Mouse (Mus musculus): ENCODE results near the gene Chkb. TPM values are rescaled to one million over a fixed set of nuclear protein-coding genes. Genes with fewer than 3 reads are reported as not detected.

Chkb gene
- polyA plus RNA-seq, 1 experiment from 2014 or later = 71.2 TPM

DNA sequence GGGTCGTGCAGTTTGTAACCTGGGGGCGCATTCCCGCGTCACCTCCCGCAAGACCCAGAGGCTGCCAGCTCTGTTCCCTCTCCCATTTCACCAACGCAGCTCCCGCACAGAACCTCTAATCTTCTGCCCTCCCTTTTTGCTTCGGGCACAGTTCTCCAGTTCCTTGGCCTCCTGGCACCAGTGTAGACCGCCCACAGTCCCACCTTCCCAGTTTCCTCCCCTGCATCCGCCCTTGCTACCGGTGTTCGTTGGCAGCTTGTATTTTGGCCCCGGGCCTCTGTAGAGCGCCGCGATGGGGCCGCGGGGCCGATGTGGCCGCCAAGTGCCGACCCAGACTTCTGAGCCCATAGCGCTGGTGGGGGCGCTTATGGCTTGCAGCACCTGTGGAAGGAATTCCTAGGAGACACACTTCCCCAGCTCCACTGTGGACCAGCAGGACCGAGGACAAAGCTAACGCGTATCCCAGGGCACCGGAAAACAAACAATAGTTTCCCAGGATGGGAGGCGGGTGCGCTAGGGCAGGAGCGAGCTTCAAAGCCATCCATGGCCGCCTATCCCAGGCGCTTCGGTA, 50.8 kb downstream of the Chkb start, which contains the start of gene Odf3b:
Gene Odf3b (minus strand): TSS at position 452 of the 571 bp plus-strand sequence.
- Histone ChIP-seq H3K27me3 (replicated peaks; ENCODE audit: insufficient read depth, low read length) (peaks cover 34% of the 10 kb centered on the region), H3K9ac (replicated peaks; ENCODE audit: low read depth) (no peak within 1 kb of the TSS; the same call in 1 of the 2 replicates), H3K4me2 (replicated peaks; ENCODE audit: low read depth, low read length) (peak within 1 kb of the TSS; percentile 55), H3K27ac (ENCODE audit: low read length) (no peak within 1 kb of the TSS), H3K36me3 (ENCODE audit: insufficient read depth, low read length) (no peaks in the 10 kb centered on the region), H3K9me3 (ENCODE audit: low read length) (no peaks in the 10 kb centered on the region), H3K4me3 (ENCODE audit: low read depth, low read length) (peak within 1 kb of the TSS; percentile 34), H3K4me1 (ENCODE audit: insufficient read depth, low read depth, low read length) (peaks cover 2% of the 10 kb centered on the region)
- under 1% methylated on average over 33 of the region's 33 CpGs for WGBS
- DNase-seq (ENCODE audit: low spot score) = peak; percentile 26
- no peak for TF ChIP-seq CTCF (IDR thresholded peaks at IDR 0.05)
- peak; percentile 63 for ATAC-seq

- Histone ChIP-seq H3K27ac (ENCODE audit: low read length) (no peak overlapping the region), H3K9me3 (ENCODE audit: low read length) (no peaks in the 10 kb centered on the region), H3K4me2 (replicated peaks; ENCODE audit: low read depth, low read length) (peak overlapping the region; percentile 55), H3K27me3 (replicated peaks; ENCODE audit: insufficient read depth, low read length) (peaks cover 34% of the 10 kb centered on the region), H3K36me3 (ENCODE audit: insufficient read depth, low read length) (no peaks in the 10 kb centered on the region), H3K4me3 (ENCODE audit: low read depth, low read length) (peak overlapping the region; percentile 34), H3K9ac (replicated peaks; ENCODE audit: low read depth) (no peak overlapping the region), H3K4me1 (ENCODE audit: insufficient read depth, low read depth, low read length) (peaks cover 4% of the 10 kb centered on the region)
- 14% methylated on average over 46 of the region's 46 CpGs for WGBS
- ATAC-seq = no peak
- TF ChIP-seq EP300 (IDR thresholded peaks at IDR 0.05) (no peak), CTCF (IDR thresholded peaks at IDR 0.05) (no peak)
- no peak for DNase-seq (ENCODE audit: low spot score)
Observed at GRCm38 (mm10) chr15:89377938-89378828, 51.5 kb downstream of the Chkb start.

- DNase-seq (ENCODE audit: low spot score) = no peak
- Histone ChIP-seq H3K27me3 (replicated peaks; ENCODE audit: insufficient read depth, low read length) (peaks cover 32% of the 10 kb centered on the region), H3K9ac (replicated peaks; ENCODE audit: low read depth) (no peak overlapping the region), H3K4me1 (ENCODE audit: insufficient read depth, low read depth, low read length) (peaks cover 8% of the 10 kb centered on the region), H3K9me3 (ENCODE audit: low read length) (no peaks in the 10 kb centered on the region), H3K4me2 (replicated peaks; ENCODE audit: low read depth, low read length) (no peak overlapping the region), H3K27ac (ENCODE audit: low read length) (no peak overlapping the region), H3K4me3 (ENCODE audit: low read depth, low read length) (no peak overlapping the region), H3K36me3 (ENCODE audit: insufficient read depth, low read length) (0 out of 2 replicates have a peak, but pooled peaks cover under 1% of the 10 kb centered on the region)
- TF ChIP-seq EP300 (IDR thresholded peaks at IDR 0.05) (no peak), CTCF (IDR thresholded peaks at IDR 0.05) (no peak)
- ATAC-seq = no peak
- 4% methylated on average over 18 of the region's 18 CpGs for WGBS
Observed at GRCm38 (mm10) chr15:89377362-89377761, 52.3 kb downstream of the Chkb start.

DNA sequence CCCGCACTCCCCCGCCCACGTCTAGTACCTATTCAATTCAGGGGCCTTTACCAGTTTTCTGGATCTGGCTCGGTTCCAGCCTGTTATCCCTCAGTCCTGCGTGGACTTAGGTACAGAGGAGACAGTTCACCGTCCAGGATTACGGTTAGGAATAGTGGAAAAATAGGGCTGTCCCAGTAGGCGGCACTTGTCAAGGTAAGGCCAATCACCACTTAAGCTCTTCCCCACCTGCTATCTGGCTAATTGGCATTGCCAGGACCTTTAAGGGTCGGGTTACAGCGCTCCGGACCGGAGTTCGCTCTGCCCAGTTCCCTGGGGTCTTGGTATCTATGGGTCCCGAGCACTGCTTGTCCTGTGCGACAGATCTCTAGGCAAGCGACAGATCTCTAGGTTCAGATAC, 52.8 kb downstream of the Chkb start, which contains the start of gene Tymp:
Gene Tymp (minus strand): TSS at position 83 of the 400 bp plus-strand sequence.
- Histone ChIP-seq H3K36me3 (ENCODE audit: insufficient read depth, low read length) (peaks cover 5% of the 10 kb centered on the region; the same call in 1 of the 2 replicates), H3K9ac (replicated peaks; ENCODE audit: low read depth) (no peak within 1 kb of the TSS), H3K4me1 (ENCODE audit: insufficient read depth, low read depth, low read length) (peaks cover 8% of the 10 kb centered on the region), H3K9me3 (ENCODE audit: low read length) (no peaks in the 10 kb centered on the region), H3K4me2 (replicated peaks; ENCODE audit: low read depth, low read length) (no peak within 1 kb of the TSS; the same call in 1 of the 2 replicates), H3K27ac (ENCODE audit: low read length) (no peak within 1 kb of the TSS), H3K4me3 (ENCODE audit: low read depth, low read length) (no peak within 1 kb of the TSS), H3K27me3 (replicated peaks; ENCODE audit: insufficient read depth, low read length) (peaks cover 32% of the 10 kb centered on the region)
- no peak for DNase-seq (ENCODE audit: low spot score)
- no peak for TF ChIP-seq EP300 (IDR thresholded peaks at IDR 0.05)
- TF ChIP-seq CTCF (IDR thresholded peaks at IDR 0.05) = no peak
- WGBS = 27% methylated on average over 16 of the region's 16 CpGs
- no peak for ATAC-seq

Other genes with a start within 250 kb of the Chkb start
- gene Plxnb2, start 249.1 kb downstream of the Chkb start, polyA plus RNA-seq (2015; fragmentation: Nextera tagmentation; extraction: Ambion mirVana) = 73.1 and 104 TPM in 2 replicates
- gene Dennd6b, start 233.4 kb downstream of the Chkb start, polyA plus RNA-seq (2015; fragmentation: Nextera tagmentation; extraction: Ambion mirVana) = 4.4 and 5.0 TPM in 2 replicates
- 22.7 and 24.1 TPM in 2 replicates for gene Ppp6r2, start 218.4 kb downstream of the Chkb start, polyA plus RNA-seq (2015; fragmentation: Nextera tagmentation; extraction: Ambion mirVana)
- gene Sbf1, start 114.6 kb downstream of the Chkb start, polyA plus RNA-seq (2015; fragmentation: Nextera tagmentation; extraction: Ambion mirVana) = 28.1 and 30.9 TPM in 2 replicates
- gene Adm2, start 107.2 kb downstream of the Chkb start, polyA plus RNA-seq (2015; fragmentation: Nextera tagmentation; extraction: Ambion mirVana) = 0.11 and 0.12 TPM in 2 replicates
- not detected in 2 replicates for gene Miox, start 95.5 kb downstream of the Chkb start, polyA plus RNA-seq (2015; fragmentation: Nextera tagmentation; extraction: Ambion mirVana)
- 44.8 and 48.1 TPM in 2 replicates for gene Lmf2, start 74.2 kb downstream of the Chkb start, polyA plus RNA-seq (2015; fragmentation: Nextera tagmentation; extraction: Ambion mirVana)
- 73.7 and 80.7 TPM in 2 replicates for gene Ncaph2, start 74.2 kb downstream of the Chkb start, polyA plus RNA-seq (2015; fragmentation: Nextera tagmentation; extraction: Ambion mirVana)
- 5.9 and 8.7 TPM in 2 replicates for gene Sco2, start 56.1 kb downstream of the Chkb start, polyA plus RNA-seq (2015; fragmentation: Nextera tagmentation; extraction: Ambion mirVana)
- 2.1 and 2.2 TPM in 2 replicates for gene Tymp, start 52.9 kb downstream of the Chkb start, polyA plus RNA-seq (2015; fragmentation: Nextera tagmentation; extraction: Ambion mirVana)
- gene Odf3b, start 50.6 kb downstream of the Chkb start, polyA plus RNA-seq (2015; fragmentation: Nextera tagmentation; extraction: Ambion mirVana) = 33.2 and 34.9 TPM in 2 replicates
- gene Klhdc7b, start 45.0 kb downstream of the Chkb start, polyA plus RNA-seq (2015; fragmentation: Nextera tagmentation; extraction: Ambion mirVana) = not detected in 2 replicates
- not detected in 2 replicates for gene Syce3, start 19.4 kb downstream of the Chkb start, polyA plus RNA-seq (2015; fragmentation: Nextera tagmentation; extraction: Ambion mirVana)
- gene Cpt1b, start 4.0 kb downstream of the Chkb start, polyA plus RNA-seq (2015; fragmentation: Nextera tagmentation; extraction: Ambion mirVana) = 3.3 and 4.3 TPM in 2 replicates
- gene C730034F03Rik, start 319 bp downstream of the Chkb start, polyA plus RNA-seq (2015; fragmentation: Nextera tagmentation; extraction: Ambion mirVana) = 2.2 and 3.0 TPM in 2 replicates
- gene Gm44502, start 212 bp downstream of the Chkb start, polyA plus RNA-seq (2015; fragmentation: Nextera tagmentation; extraction: Ambion mirVana) = not detected in 2 replicates
- 0.06 and 0.14 TPM in 2 replicates for gene Mapk8ip2, start 24.0 kb upstream of the Chkb start, polyA plus RNA-seq (2015; fragmentation: Nextera tagmentation; extraction: Ambion mirVana)
- 22.4 and 23.3 TPM in 2 replicates for gene Arsa, start 47.5 kb upstream of the Chkb start, polyA plus RNA-seq (2015; fragmentation: Nextera tagmentation; extraction: Ambion mirVana)
- gene Shank3, start 69.7 kb upstream of the Chkb start, polyA plus RNA-seq (2015; fragmentation: Nextera tagmentation; extraction: Ambion mirVana) = 1.8 and 2.2 TPM in 2 replicates
- gene Acr, start 138.4 kb upstream of the Chkb start, polyA plus RNA-seq (2015; fragmentation: Nextera tagmentation; extraction: Ambion mirVana) = 0.08 TPM in 1 of 2 replicates, not detected in the other
- 23.1 and 24.2 TPM in 2 replicates for gene Rabl2, start 162.0 kb upstream of the Chkb start, polyA plus RNA-seq (2015; fragmentation: Nextera tagmentation; extraction: Ambion mirVana)

Data from lung, postnatal 0 days (tissue).